Mouse (Mus musculus): ENCODE measurements around the gene Sfxn2.
A peak's percentile ranks its signal among the peaks of the same experiment; 100 is the strongest.

Gene Sfxn2

DNA sequence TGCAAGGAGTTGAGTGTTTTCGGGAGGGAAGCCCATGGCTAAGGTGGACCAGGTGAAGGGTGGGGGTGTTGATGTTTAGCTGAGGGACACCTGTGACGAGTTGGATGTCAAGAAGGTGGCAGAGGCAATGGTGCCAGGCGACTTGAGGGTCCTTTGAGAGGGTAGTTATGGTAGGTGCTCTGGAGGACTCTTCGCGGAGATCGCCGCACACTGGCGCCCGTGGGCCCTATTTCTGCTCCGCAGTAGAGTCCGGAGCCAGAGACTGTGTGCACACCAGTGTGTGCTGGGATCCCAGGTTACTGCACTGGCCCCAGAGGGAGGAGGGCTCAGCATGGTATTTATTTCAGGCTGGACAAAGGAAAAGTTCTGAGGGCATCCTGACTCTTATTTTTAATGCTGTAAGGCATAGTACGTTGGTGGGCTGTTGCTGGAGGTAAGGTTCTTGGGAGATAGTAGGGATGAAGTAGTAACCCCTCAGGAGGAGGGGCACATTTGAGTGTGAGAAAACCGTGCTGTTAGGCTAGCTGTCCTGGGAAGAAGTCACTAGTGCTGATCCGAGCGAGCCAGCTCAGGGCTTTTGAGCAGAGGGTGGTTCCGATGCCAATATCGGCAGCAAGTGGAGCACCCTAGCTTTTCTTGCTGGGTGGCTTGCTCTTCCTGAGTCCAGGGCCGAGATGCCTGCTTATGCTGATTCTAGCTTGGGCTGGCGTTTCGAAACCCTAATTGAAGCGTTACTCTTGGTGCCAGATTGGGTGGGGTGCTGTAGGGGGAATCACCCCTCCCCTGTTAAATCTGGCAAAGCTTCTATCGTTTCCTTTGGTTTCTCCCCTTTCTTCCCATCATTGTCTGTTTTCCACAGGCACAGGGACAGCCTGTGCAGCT lies 26.5 kb downstream of the Sfxn2 start:
- peak; percentile 9 for DNase-seq (ENCODE audit: low read depth, low spot score)

DNA sequence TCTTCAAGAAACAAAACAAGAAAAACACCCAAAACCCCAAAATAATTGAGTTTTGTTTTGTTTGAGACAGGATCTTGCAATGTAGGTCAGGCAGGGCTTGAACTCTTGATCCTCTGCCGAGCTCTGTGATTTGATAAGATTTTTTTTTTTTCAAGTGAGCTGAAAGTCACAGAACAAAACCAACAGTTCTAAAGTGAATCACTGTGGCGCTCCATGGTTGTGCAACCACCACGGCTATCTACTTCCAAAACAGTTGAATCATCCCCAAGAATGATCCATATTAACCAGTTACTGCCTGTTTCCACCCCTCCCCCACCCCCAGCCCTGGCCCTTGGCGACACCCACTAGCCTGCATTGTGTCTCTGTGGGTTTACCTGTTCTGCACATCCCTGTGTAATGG lies 27.2 kb downstream of the Sfxn2 start:
- DNase-seq (ENCODE audit: low read depth, low spot score) = no peak

DNA sequence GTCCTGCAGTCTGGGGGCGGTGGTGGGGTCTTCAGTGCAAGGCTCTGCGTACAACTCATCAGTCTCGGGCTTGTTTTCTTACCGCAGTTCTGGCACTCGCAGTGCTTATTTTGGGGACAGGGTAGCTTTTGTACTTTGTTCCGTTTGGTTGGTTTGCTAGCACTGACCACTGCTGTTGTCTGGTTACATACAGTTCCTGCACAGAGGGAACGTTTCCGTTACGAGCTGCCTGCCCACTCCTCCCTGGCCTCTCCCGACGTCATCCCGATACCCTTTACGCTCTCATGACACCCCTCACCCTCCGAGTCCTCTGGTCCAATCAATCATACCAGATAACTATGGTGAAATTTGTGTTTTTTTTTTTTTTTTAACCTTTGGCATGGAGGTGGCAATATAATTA lies 28.3 kb downstream of the Sfxn2 start:
- no peak for DNase-seq (ENCODE audit: low read depth, low spot score)

DNA sequence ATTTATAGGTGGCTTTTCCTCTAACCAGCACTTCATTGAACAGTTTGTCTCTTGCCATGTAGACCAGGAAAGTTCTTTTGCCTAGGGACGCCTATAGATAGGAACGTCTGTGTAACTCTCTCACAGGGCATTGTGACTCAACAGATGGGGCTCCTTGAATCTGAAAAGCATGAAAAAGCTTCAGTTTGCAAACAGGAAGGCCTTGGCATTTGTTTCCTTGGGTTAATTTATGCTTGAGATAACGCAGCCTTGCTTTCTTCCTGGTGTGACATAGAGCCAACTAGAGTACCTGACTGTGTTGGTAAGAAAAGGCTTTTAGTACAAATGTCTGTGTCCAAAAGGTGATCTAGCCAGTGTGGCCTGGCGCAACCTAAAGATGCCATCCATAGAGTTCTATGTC lies 29.2 kb downstream of the Sfxn2 start:
- no peak for DNase-seq (ENCODE audit: low read depth, low spot score)

DNA sequence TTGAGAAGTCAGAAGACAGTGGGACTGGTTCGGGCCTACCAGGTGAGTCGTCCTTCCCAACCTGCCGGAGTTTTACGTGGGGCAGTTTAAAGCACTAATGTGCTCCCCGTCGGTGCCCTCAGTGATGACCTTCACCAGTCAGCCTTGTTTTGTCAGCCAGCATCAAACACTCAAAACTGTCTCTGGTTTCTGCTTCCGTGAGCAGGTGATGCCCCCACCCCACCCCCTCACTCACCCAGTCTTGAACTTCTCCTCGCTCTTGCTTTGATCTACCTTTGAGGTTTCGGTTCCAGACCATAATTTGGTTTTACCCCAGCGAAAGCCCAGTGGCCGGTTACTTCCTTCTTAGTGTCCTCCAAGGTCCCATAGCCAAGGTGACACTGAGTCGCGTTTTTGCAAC lies 33.6 kb downstream of the Sfxn2 start:
- DNase-seq (ENCODE audit: low read depth, low spot score) = no peak

DNA sequence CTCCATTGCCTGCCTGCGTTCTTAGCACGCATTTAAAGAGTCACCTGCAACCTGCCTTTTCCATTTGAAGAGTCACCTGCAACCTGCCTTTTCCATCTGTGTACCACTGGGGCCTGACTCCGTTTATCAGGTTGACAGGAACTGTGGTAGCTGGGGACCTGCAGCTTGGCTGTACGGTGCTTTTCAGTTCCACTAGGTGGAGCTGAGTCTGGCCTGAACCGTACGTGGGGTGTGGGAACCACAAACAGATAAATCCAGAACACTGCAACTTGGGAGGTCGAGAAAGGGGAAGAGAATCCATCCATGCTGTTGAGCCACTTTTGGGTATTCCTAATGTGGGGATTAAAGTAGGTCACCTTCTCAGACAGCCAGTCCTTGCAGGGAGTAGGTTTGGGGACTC lies 34.3 kb downstream of the Sfxn2 start:
- no peak for DNase-seq (ENCODE audit: low read depth, low spot score)

DNA sequence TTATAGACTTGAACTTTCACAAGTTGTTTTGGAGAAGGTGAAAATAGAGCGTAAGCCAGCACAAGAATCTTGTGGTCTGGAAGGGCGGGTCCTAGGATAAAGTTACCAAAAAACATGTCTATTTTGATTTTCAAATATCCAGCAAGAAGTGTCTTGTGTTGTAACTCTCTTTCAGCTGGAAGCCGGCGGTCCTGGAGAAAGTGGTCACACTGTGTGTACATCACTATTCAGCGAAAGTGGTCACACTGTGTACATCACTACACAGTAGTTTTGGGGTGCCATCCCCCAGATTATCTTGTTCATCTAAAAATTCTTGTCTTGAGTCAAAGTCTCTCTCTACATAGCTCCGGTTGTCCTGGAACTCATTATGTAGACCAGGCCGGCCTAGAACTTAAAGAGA lies 35.0 kb downstream of the Sfxn2 start:
- no peak for DNase-seq (ENCODE audit: low read depth, low spot score)

DNA sequence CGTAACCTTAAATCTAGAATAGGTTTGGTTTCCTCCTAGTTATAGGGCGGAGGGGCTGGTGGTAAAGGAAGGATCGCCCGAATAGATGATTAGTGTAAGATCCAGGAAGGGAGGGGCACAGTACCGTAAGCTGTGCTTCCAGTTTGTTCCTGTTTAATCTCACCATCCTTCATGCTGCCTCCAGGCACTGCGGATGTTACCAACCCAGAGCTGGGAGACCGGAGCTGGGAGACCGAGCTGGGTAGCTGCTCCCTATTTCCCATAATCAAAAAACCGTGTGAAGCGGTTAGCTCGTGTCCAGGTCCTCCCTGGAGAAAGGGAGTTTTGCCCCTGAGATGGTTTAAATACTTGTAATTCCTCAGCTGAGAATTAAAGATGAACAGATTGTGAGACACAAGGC lies 43.2 kb downstream of the Sfxn2 start:
- DNase-seq (ENCODE audit: low read depth, low spot score) = no peak

DNA sequence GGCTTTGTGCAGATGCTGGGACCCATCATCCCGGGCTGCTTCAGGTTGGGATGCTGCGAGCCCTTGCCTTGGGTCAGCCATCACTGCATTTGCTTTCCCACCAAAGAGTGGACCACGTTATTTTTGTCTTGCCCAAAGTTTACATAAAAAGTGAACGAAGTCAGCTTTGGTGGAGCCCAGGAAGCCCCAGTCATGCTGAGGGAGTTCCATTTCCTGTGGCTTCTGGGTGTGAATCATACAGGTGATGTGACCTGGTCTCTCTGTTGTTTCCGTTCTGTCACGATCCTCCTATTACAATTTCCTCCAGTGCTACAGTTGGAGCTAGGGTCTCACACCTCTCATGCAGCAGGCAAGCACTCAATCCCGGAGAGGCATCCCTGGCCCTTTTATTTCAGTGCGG lies 44.2 kb downstream of the Sfxn2 start:
- no peak for DNase-seq (ENCODE audit: low read depth, low spot score)

DNA sequence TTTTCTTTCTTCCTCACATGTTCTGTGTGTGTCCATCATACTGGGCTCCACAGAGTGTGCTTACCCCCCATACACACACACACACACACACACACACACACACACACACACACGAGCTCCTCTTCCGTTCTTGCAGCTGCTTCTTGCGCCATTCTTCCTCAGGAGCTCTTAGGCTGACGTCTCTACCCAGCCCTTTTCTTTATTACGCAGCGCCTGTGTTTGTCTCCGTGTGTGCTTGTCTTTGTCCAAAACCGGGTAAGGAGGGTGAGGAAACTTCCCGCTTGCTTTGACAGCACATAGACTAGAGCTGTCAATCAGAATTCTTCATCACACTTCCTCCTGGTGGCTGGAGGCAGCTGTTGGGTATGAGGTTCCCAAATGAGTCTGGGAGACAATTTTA lies 45.2 kb downstream of the Sfxn2 start:
- DNase-seq (ENCODE audit: low read depth, low spot score) = no peak

DNA sequence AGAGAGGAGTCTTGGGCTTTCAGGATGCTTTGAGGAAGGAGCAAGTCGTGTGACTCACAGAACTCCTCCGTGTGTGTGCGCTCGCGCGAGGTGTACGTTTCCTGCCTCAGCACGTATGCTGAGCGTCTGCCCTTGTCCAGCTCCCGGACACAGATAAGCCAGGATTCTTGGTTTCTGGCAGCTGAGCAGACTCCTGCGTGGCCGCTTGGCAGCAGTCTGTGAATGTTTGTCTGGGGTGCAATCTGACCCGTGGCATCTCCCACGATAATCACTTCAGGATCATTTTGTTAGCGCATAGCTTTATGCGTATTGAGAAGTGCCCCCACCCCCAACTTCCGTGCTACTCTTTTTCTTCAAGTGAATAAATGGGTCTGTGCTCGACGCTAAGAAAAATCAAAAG lies 45.8 kb downstream of the Sfxn2 start:
- no peak for DNase-seq (ENCODE audit: low read depth, low spot score)

DNA sequence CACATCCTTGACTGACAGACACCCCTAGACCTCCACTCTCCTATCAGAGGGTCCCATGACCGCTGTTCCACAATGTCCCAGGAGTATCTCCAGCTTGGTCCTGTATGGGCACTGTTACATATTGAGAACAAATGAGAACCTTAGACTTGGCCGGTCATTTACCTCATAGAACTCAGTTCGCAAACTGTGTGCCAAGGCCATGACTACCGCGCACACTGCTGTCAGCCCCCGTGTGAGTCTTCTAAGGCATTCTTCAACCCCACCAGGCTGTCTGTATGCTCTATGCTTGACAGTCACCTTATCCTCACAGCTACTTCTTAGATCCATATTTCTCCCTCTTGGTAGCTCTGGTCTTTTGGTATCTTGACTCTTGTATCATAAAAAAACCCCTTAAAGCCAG lies 46.4 kb downstream of the Sfxn2 start:
- no peak for DNase-seq (ENCODE audit: low read depth, low spot score)

DNA sequence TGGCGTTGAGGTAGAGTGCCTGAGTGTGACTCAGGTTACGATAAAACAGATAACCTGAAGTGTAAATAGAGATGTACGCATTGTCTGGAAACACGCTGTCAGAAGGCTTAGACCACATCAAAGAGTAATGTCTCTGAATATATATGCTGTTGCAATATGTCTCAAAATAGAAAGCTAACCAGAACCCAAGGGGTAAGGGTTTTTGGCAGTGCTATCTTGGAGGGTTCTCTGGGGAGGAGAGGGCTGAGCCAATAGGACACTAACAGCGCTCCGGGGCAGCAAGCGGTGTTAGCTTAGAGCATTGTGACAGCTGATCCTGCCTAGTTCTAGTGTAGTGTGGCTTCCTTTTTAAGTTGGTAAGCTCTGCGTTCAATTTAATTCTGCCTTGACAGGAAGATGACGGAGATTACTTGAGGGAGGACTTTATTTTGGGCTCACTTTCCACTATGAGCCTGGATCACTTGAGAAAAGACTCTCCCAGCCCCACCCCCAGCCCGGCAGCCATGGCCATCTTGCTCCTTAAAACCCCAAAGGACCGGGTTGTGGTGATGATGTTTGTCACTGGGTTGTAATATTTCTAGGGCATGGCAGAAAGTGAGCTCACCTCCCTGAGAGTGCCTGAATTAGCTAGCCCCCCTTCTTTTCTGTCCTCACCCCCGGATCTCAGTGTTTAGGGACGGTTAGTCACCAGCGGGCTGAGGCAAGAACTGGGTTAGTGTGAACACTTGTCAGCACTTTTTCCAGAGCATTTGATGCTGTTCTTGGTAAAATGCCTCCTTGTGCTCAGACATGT lies 47.0 kb downstream of the Sfxn2 start:
- DNase-seq (ENCODE audit: low read depth, low spot score) = no peak

DNA sequence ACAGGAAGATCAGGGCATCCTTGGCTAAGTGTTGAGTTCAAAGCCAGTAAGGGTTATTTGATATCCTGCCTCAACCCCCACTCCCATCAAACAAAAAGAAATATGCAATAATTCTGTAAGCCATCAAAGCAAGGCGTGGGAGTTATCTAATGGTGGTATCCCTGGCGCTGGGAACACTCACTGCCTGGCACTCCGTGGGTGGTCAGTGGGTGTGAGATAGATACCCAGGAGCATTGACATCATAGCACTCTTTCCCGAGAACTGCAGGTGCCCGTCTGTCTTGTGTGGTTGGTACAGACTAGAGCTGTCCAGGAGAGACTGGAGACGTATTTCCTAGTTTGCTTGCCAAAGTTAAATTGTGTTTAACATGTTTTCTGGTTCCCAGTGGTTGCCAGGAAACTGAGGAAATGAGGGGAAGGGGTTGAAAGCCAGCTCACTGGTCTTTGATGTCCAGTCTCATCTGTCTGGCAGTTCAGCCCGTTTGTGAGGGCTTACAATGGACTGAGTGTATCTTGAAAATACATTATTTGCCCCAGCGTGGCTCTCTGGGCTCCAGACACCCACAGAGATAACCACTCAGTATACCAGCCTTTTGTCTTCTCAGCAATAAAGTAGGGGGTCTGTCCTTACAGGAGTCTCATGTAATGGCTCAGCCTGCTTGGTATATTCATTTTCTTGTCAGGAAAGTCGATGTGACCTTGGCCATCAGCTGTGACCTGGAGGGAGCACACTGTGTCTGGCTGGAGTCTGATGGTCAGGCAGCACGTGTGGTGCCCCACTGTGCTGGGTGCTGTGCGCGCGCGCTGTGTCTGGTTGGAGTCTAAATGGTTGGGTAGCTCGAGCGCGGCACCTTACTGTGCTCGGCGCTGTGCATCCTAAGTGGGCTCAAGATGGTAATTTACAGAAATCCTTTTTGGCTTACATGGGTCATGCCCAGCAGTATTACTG lies 48.3 kb downstream of the Sfxn2 start:
- DNase-seq (ENCODE audit: low read depth, low spot score) = no peak

DNA sequence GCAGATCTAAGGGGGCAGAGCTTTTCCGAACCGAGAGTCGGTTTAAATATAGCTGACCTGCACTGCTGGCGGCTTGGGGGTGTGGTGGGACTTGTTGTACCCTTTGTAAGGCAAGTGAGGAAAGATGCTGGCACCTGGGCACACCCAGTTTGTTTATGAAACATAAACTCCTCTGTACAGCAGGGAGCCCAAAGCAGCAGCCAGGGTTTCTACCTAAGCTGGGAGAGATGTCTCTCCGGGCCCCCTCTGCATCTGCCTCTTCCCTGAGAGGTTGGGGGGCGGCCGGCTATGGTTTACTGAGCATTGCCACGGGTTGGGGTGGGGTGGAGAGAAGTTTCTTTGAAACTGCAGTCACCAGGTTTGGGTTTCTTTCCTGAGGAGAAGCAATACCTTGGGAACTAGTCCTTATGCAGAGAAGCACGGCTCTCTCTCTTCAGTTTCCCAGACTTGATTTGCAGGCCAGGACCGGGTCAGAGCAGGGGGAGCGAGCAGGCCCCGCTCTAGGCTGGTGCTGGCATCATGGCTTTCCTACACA lies 49.6 kb downstream of the Sfxn2 start:
- no peak for DNase-seq (ENCODE audit: low read depth, low spot score)

DNA sequence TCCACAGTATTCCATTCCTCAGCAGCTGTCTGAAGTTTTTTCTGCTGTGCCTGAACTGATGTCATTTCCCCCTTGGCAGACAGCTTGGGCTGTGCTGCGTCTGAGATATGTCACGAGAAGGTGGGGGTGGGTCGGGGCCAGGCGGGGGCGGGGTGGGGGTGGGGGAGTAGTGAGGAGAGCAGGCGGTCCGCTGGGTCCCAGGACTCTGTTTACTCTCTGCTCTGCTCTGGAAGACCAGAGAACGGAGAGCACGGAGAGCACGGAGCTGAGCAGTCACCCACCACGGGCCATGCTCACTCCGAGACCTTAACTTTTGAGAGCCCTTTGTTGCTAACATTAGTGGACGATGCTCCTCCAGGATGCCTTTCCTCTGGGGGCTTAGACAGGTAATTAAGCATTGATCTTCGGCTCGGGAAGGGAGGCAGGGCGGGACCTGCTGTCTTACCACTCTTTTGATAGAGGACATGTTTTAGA lies 50.1 kb downstream of the Sfxn2 start:
- DNase-seq (ENCODE audit: low read depth, low spot score) = no peak

DNA sequence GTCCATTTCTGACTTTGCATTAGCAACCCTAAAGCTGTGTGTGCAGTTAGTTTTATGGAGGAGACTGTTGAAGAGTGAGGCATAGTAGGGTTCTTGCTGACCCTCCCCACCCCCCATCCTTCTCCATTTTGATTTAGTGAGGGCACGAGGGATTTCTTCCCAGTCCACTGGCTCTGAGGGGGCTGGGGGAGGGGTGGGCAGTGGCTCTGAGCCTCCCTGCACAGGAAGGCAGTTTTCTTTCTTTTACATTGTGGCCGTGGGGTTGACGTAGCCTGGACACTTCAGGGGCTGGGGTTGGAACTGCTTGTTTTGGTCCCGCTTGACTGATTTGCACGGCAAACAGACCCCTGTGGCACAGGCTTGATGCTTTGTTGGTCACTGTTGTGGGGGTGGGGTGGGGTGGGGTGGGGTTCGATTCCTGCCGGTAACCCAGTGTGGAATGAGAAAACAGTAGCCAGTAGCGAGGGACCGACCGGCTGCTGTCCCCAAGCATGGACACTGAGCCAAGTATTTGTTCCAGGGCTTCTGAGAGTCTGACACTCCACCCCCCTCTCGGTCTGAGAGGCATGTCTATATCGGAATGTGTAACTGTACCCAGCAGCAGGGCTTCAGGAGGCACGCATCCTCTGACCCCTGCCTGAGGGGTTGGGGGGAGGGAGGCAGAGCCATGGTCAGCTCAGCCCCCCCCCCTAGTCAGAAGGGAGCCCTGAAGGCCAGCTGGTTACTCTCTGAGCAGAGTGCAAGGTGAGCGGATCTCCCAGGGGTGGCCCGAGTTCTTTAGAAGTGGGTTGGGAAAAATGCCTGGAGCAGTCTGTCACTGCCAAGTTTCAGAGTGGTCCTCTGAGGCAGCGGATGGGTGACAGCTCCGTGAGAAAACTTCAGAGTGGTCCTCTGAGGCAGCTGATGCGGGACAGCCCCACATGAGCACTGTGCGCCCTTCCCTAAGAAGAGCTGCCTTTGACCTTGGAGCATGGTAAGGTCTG lies 50.9 kb downstream of the Sfxn2 start:
- no peak for DNase-seq (ENCODE audit: low read depth, low spot score)

DNA sequence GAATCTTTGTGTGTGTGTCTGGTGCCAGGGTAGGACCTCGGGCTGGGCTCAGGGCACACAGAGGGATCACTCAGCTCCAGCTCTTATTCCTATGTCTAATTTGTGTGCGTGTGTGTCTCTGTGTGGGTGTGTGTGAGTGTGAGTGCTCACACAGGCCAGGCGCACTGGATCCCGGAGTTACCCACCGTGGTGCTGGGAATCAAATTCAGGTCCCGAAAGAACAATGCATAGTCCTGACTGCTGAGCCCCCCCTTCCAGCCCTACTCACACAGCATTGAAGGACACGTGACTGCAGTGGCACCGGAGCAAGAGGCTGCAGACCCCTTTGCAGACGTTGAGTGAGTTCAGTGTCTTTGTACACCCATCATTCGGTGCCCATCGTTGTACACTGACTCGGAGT lies 51.9 kb downstream of the Sfxn2 start:
- DNase-seq (ENCODE audit: low read depth, low spot score) = no peak

DNA sequence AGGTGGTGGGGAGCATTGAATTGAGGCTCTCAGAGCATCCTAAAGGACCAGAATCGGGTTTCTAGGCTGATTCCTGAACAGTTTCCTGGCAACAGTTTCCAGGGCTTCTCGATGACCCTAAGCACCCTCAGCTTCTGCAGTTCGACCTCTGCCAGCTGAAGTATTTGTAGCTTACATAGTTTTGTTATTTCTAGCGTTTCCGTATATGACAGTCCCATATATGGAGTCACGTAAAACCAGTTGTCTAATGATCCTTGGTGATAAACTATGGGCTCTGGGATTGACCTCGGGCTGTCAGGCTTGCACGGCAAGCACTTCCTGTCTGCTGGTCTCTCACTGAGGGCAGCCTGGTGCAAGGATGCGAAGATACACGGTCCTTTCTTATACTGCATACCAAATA lies 52.4 kb downstream of the Sfxn2 start:
- no peak for DNase-seq (ENCODE audit: low read depth, low spot score)

DNA sequence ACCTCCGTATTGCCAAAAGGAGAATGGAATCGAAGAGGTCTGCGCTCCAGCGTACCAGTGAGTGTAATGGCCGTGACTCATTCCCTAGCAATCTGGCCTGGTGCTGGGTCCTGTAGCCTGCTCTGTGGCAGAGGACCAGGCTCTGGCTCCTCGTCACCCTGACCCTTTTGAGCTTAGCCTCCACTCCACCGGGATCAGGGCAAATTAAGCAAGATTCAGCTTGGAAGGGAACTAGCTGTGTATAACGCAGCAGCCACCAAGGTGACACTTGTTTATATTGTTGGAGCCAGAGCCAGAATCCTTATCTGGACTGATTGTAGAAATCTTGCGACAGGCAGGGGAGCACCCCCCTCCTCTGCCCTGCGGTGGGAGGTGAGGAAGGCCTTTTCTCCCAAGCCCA lies 55.2 kb downstream of the Sfxn2 start:
- no peak for DNase-seq (ENCODE audit: low read depth, low spot score)

Data from c-Kit-negative CD71-positive TER-119-positive erythroid progenitor cells, embryonic 14.5 days (primary cell).